ENCODE assay signal across 9 mouse cellular contexts in genomic region chr9:13466816-13467215, GRCm38 (mm10). TPM values are rescaled to one million over a fixed set of nuclear protein-coding genes. Genes with fewer than 3 reads are reported as not detected.
DNase-seq lines count a peak whose midpoint lies in the region; ATAC-seq lines count a peak whose summit lies in the region.
"Had no signal": no experiment of that assay in that cellular context is flagged by ENCODE, and none has a peak within 500 bp of the region (broad histone marks: within the 10 kb centered on the region; RNA-seq: fewer than 3 reads in every experiment).

No protein-coding gene starts in this region.

- no peak overlapping the region for H3K4me2 ChIP-seq in forebrain, embryonic 14.5 days (ENCODE audit: low read length)
- no peak overlapping the region for H3K4me2 ChIP-seq in kidney, embryonic 15.5 days

- peaks cover 25% of the 10 kb centered on the region for H3K4me1 ChIP-seq in forebrain, embryonic 10.5 days
- H3K4me1 ChIP-seq in forebrain, embryonic 14.5 days (ENCODE audit: control insufficient read depth, insufficient read depth, low read length), result no peaks in the 10 kb centered on the region
- H3K4me1 ChIP-seq in kidney, embryonic 15.5 days, result peaks cover 37% of the 10 kb centered on the region

- H3K9ac ChIP-seq in forebrain, embryonic 14.5 days (ENCODE audit: low read length), result no peak overlapping the region
- no peak overlapping the region for H3K9ac ChIP-seq in kidney, embryonic 15.5 days

- no peaks in the 10 kb centered on the region for H3K27me3 ChIP-seq in forebrain, embryonic 10.5 days (ENCODE audit: poor library complexity, severe bottlenecking)
- no peaks in the 10 kb centered on the region for H3K27me3 ChIP-seq in forebrain, embryonic 14.5 days (replicated peaks; ENCODE audit: control insufficient read depth, insufficient read depth, low read length)
- no peaks in the 10 kb centered on the region for H3K27me3 ChIP-seq in kidney, embryonic 15.5 days
- H3K27me3 ChIP-seq in splenic B cell, adult 2 months (ENCODE audit: control insufficient read depth, insufficient read depth, low read length, poor library complexity, severe bottlenecking), result no peaks in the 10 kb centered on the region

- no peaks in the 10 kb centered on the region for H3K9me3 ChIP-seq in forebrain, embryonic 10.5 days
- H3K9me3 ChIP-seq in forebrain, embryonic 14.5 days (replicated peaks; ENCODE audit: control insufficient read depth, low read length), result no peaks in the 10 kb centered on the region
- no peaks in the 10 kb centered on the region for H3K9me3 ChIP-seq in kidney, embryonic 15.5 days (replicated peaks)

- 92% methylated on average over 10 of the region's 10 CpGs for WGBS in forebrain, embryonic 10.5 days
- WGBS in forebrain, embryonic 14.5 days, result 91% methylated on average over 10 of the region's 10 CpGs
- WGBS in kidney, embryonic 15.5 days, result 69% methylated on average over 10 of the region's 10 CpGs

- DNase-seq in forebrain, embryonic 10.5 days (ENCODE audit: extremely low spot score, low spot score), result no peak
- no peak for DNase-seq in forebrain, embryonic 14.5 days (ENCODE audit: low spot score)
- no peak for DNase-seq in kidney, postnatal 14 days
- peak; percentile 26 for DNase-seq in splenic B cell, adult 2 months (ENCODE audit: low read depth, low spot score)
- no peak for DNase-seq in ovary, postnatal 36 days (ENCODE audit: low spot score)
- DNase-seq in frontal cortex, postnatal 36 days (ENCODE audit: low spot score in 2 of 2), result no peak
- DNase-seq: adrenal gland, adult 2 months had no signal

- H3K4me3 ChIP-seq in forebrain, embryonic 10.5 days, result no peak overlapping the region
- no peak overlapping the region for H3K4me3 ChIP-seq in forebrain, embryonic 14.5 days (ENCODE audit: low read depth, low read length)
- H3K4me3 ChIP-seq in kidney, embryonic 15.5 days (replicated peaks), result no peak overlapping the region

- no peak for ATAC-seq in forebrain, embryonic 14.5 days
- no peak for ATAC-seq in kidney, embryonic 15.5 days (replicated peaks; ENCODE audit: low FRiP score)
- peak; percentile 42 for ATAC-seq in inflammation-experienced regulatory T-cells, adult 6 months

- H3K36me3 ChIP-seq in forebrain, embryonic 10.5 days (replicated peaks), result no peaks in the 10 kb centered on the region
- no peaks in the 10 kb centered on the region for H3K36me3 ChIP-seq in forebrain, embryonic 14.5 days (ENCODE audit: control insufficient read depth, insufficient read depth, low read length)
- no peaks in the 10 kb centered on the region for H3K36me3 ChIP-seq in kidney, embryonic 15.5 days
- no peaks in the 10 kb centered on the region for H3K36me3 ChIP-seq in splenic B cell, adult 2 months (ENCODE audit: control insufficient read depth, insufficient read depth, low read length, poor library complexity, severe bottlenecking)

- peak overlapping the region; percentile 20; the same call in 1 of the 2 replicates for H3K27ac ChIP-seq in forebrain, embryonic 10.5 days
- H3K27ac ChIP-seq in forebrain, embryonic 14.5 days (ENCODE audit: low read depth, low read length), result no peak overlapping the region
- H3K27ac ChIP-seq in kidney, embryonic 15.5 days, result peak overlapping the region; percentile 54

RNA-seq across cellular contexts. Expression of gene Gm17571, which starts 20.3 kb away (rescaled TPM):
- not detected in 2 replicates for polyA plus RNA-seq in forebrain, embryonic 10.5 days (2016; fragmentation: Nextera tagmentation; extraction: Ambion mirVana)
- not detected in 2 replicates for polyA plus RNA-seq in forebrain, embryonic 14.5 days (2014; fragmentation: Nextera tagmentation; extraction: Ambion mirVana)
- not detected in 2 replicates for polyA plus RNA-seq in kidney, embryonic 15.5 days (2015; fragmentation: Nextera tagmentation; extraction: Ambion mirVana)
- not detected for polyA plus RNA-seq in inflammation-experienced regulatory T-cells, adult 6 months (2017; shearing (Covaris generic))
- polyA plus RNA-seq: adrenal gland, adult 2 months had no signal
